Mouse (Mus musculus): ENCODE results near the gene Cstf3.

The Cstf3 gene

GRCm38 (mm10) chr2:104711585-104712485 lies 121.5 kb downstream of the Cstf3 start, which contains the start of gene Tcp11l1:
TSS of gene Tcp11l1 (minus strand) at chr2:104712169.
- WGBS: under 1% methylated on average over 99 of the region's 99 CpGs

GRCm38 (mm10) chr2:104712486-104712809 lies 122.1 kb downstream of the Cstf3 start:
- WGBS: under 1% methylated on average over 7 of the region's 7 CpGs

GRCm38 (mm10) chr2:104714254-104714691 lies 124.0 kb downstream of the Cstf3 start:
- 53% methylated on average over 15 of the region's 15 CpGs for WGBS
